Mouse (Mus musculus) kidney, postnatal 10 days (tissue): ENCODE data around the gene Gtf3c6.
A peak's percentile ranks its signal among the peaks of the same experiment; 100 is the strongest.

Source experiments
- DNase-seq: peaks from one replicate; pipeline ENCODE4 v3.0.0; 2021; ENCODE audit warnings: mixed read lengths

Gene Gtf3c6

GRCm38 (mm10) chr10:40258401-40258966 is 576 bp upstream of the Gtf3c6 start:
- DNase-seq, result peak; percentile 78

GRCm38 (mm10) chr10:40256716-40257115 is 1.2 kb downstream of the Gtf3c6 start:
- DNase-seq, result peak; percentile 79

GRCm38 (mm10) chr10:40250969-40251368 is 6.9 kb downstream of the Gtf3c6 start:
- DNase-seq, result no peak

- peak; percentile 17 for DNase-seq
Measured at GRCm38 (mm10) chr10:40249625-40250024, 8.3 kb downstream of the Gtf3c6 start.

GRCm38 (mm10) chr10:40247166-40247716 is 10.7 kb downstream of the Gtf3c6 start:
- no peak for DNase-seq

- DNase-seq, result peak; percentile 90
Measured at GRCm38 (mm10) chr10:40246374-40247165, 11.3 kb downstream of the Gtf3c6 start, which contains the start of gene Rpf2. Rpf2 (minus strand) TSS chr10:40247036.

- no peak for DNase-seq
Measured at GRCm38 (mm10) chr10:40237826-40238225, 20.1 kb downstream of the Gtf3c6 start.

GRCm38 (mm10) chr10:40233241-40233640 is 24.7 kb downstream of the Gtf3c6 start:
- no peak for DNase-seq

GRCm38 (mm10) chr10:40232442-40232841 is 25.5 kb downstream of the Gtf3c6 start:
- DNase-seq, result no peak

GRCm38 (mm10) chr10:40229725-40230124 is 28.2 kb downstream of the Gtf3c6 start:
- no peak for DNase-seq

GRCm38 (mm10) chr10:40227660-40228303 is 30.1 kb downstream of the Gtf3c6 start:
- DNase-seq, result peak; percentile 40

- DNase-seq, result no peak
Measured at GRCm38 (mm10) chr10:40218874-40219273, 39.0 kb downstream of the Gtf3c6 start.

- peak; percentile 94 for DNase-seq
Measured at GRCm38 (mm10) chr10:40212443-40213169, 45.3 kb downstream of the Gtf3c6 start.
